Mouse (Mus musculus) forebrain, embryonic 12.5 days (tissue): ENCODE results near the gene Rpp14. TPM values are rescaled to one million over a fixed set of nuclear protein-coding genes. Genes with fewer than 3 reads are reported as not detected.

Experiments used
- ATAC-seq: fragments of 200-750 bp; cut with Nextera tagmentation; 2 replicates; pipeline ENCODE4 v1.8.0; 2017; ENCODE audit warnings: moderate TSS enrichment; ENCODE audit not compliant: low FRiP score
- H3K27ac ChIP-seq: fragments of 300-500 bp; sonication (generic); 2 replicates; pipeline ENCODE4 v1.5.1; 2016; ENCODE audit warnings: mild to moderate bottlenecking
- H3K27me3 ChIP-seq: fragments of 300-500 bp; sonication (generic); 2 replicates; pipeline ENCODE4 v1.6.1; 2016; ENCODE audit warnings: mild to moderate bottlenecking
- H3K36me3 ChIP-seq: fragments of 300-500 bp; sonication (generic); replicated peaks from 2 replicates; pipeline ENCODE4 v1.6.1; 2016; ENCODE audit warnings: mild to moderate bottlenecking
- H3K4me1 ChIP-seq: fragments of 300-500 bp; sonication (generic); 2 replicates; pipeline ENCODE4 v1.6.1; 2016
- H3K4me2 ChIP-seq: fragments of 300-500 bp; sonication (generic); 2 replicates; pipeline ENCODE4 v1.6.1; 2016; ENCODE audit warnings: mild to moderate bottlenecking, moderate library complexity
- H3K4me3 ChIP-seq: fragments of 300-500 bp; sonication (generic); replicated peaks from 2 replicates; pipeline ENCODE4 v1.5.1; 2016; ENCODE audit warnings: mild to moderate bottlenecking
- H3K9ac ChIP-seq: fragments of 300-500 bp; sonication (generic); 2 replicates; pipeline ENCODE4 v1.6.1; 2016; ENCODE audit warnings: mild to moderate bottlenecking
- H3K9me3 ChIP-seq: fragments of 300-500 bp; sonication (generic); 2 replicates; pipeline ENCODE4 v1.6.1; 2016
- WGBS: fragments of 180-500 bp; shearing (Covaris S2); methylation state at CpG from one replicate; pipeline ENCODE4 v1.1.7; 2016; 5-methylcytosine and 5-hydroxymethylcytosine counted together
- polyA plus RNA-seq: library from polyadenylated mRNA; unstranded; fragments of >200 nt; fragmentation: Nextera tagmentation; extraction: Ambion mirVana; gene quantifications from 2 replicates; pipeline ENCODE4 v1.2.1, GENCODE M21; 2016

Gene Rpp14
- polyA plus RNA-seq, 1 experiment from 2014 or later = 53.6 TPM

DNA sequence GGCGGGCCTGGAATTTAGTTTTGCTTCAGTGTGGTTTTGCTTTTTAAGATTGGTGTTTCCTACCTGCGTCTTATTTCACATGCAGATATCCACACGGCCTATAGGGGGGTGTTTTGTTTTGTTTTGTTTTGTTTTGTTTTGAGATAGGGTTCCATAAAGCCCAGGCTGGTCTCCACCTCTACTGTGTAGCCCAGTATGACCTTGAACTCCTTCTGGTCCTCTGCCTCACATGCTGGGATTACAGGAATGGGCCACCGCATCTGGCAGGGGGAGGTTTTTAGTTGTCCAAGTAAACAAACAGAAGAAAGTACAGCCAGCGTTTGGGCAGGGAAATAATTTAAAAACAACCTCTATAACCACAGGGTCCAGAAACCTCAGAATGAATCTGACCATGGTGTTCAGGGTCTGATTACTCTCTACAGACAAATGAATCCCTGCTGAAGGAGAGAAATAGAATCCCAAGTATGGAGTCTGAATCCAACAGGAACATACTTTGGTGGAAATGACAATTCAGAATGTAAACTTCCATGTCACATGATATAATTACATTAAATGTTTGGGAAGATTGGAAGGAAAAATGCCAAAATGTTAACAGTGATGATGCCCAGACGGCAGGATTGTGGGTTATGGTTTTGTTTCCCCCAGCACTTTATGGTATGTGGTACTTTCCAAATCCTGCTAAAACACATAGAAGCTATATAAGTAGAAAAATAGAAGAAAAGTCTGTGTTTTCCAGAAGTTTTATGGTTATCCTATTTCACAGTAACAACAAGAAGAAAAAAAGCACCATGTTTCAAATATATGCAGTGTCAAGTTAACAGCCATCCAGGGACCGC, 44.1 kb downstream of the Rpp14 start:
- Histone ChIP-seq H3K4me1 (no peaks in the 10 kb centered on the region), H3K9ac (no peak overlapping the region), H3K27ac (no peak overlapping the region), H3K27me3 (no peaks in the 10 kb centered on the region), H3K9me3 (no peaks in the 10 kb centered on the region), H3K4me3 (no peak overlapping the region), H3K36me3 (peaks cover 8% of the 10 kb centered on the region; the same call in 1 of the 2 replicates), H3K4me2 (no peak overlapping the region)
- WGBS = 90% methylated on average over 7 of the region's 7 CpGs
- no peak for ATAC-seq

- 80% methylated on average over 5 of the region's 5 CpGs for WGBS
- no peak overlapping the region for H3K9ac ChIP-seq
- peaks cover 17% of the 10 kb centered on the region; the same call in 1 of the 2 replicates for H3K36me3 ChIP-seq
- ATAC-seq = no peak
- no peaks in the 10 kb centered on the region for H3K9me3 ChIP-seq
- H3K4me3 ChIP-seq = no peak overlapping the region
- no peaks in the 10 kb centered on the region for H3K4me1 ChIP-seq
- no peak overlapping the region for H3K27ac ChIP-seq
- H3K4me2 ChIP-seq = no peak overlapping the region
- H3K27me3 ChIP-seq = no peaks in the 10 kb centered on the region
Observed at GRCm38 (mm10) chr14:8127971-8128370, 47.8 kb downstream of the Rpp14 start.

- no peak overlapping the region for H3K9ac ChIP-seq
- no peaks in the 10 kb centered on the region for H3K27me3 ChIP-seq
- peaks cover 16% of the 10 kb centered on the region; the same call in 1 of the 2 replicates for H3K36me3 ChIP-seq
- no peaks in the 10 kb centered on the region for H3K9me3 ChIP-seq
- 89% methylated on average over 8 of the region's 8 CpGs for WGBS
- H3K4me2 ChIP-seq = no peak overlapping the region
- no peaks in the 10 kb centered on the region for H3K4me1 ChIP-seq
- no peak overlapping the region for H3K27ac ChIP-seq
- ATAC-seq = no peak
- H3K4me3 ChIP-seq = no peak overlapping the region
Observed at GRCm38 (mm10) chr14:8132789-8133188, 52.6 kb downstream of the Rpp14 start.

GRCm38 (mm10) chr14:8134234-8134633, 54.1 kb downstream of the Rpp14 start:
- H3K27ac ChIP-seq = no peak overlapping the region
- 75% methylated on average over 2 of the region's 2 CpGs for WGBS
- no peak for ATAC-seq
- no peak overlapping the region for H3K4me2 ChIP-seq
- no peaks in the 10 kb centered on the region for H3K4me1 ChIP-seq
- H3K9ac ChIP-seq = no peak overlapping the region
- H3K27me3 ChIP-seq = no peaks in the 10 kb centered on the region
- no peak overlapping the region for H3K4me3 ChIP-seq
- H3K36me3 ChIP-seq = peaks cover 16% of the 10 kb centered on the region; the same call in 1 of the 2 replicates
- no peaks in the 10 kb centered on the region for H3K9me3 ChIP-seq

DNA sequence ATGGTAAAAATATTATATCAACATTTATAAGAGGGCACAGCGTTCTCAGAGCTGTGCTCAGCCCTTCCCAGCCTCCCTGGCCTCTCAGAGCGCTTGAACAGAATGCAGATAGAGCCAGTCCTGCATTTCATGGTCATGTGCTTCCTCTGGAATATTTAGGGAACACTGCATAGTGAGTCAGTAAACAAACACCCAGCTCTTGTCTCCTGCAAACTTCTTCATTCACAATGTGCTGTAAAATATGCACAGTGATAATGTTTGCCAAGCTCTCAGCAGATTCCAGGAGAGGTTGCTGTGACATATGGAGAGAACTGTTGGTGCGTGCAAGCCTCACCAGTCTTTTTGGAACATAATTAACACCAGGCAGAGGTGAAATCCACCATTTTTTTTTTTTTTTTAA, 55.0 kb downstream of the Rpp14 start:
- 78% methylated on average over 3 of the region's 3 CpGs for WGBS
- no peak overlapping the region for H3K9ac ChIP-seq
- H3K4me3 ChIP-seq = no peak overlapping the region
- no peaks in the 10 kb centered on the region for H3K27me3 ChIP-seq
- H3K36me3 ChIP-seq = peaks cover 16% of the 10 kb centered on the region; the same call in 1 of the 2 replicates
- no peak overlapping the region for H3K27ac ChIP-seq
- peaks cover 9% of the 10 kb centered on the region for H3K4me1 ChIP-seq
- H3K9me3 ChIP-seq = no peaks in the 10 kb centered on the region
- no peak overlapping the region for H3K4me2 ChIP-seq
- ATAC-seq = no peak

DNA sequence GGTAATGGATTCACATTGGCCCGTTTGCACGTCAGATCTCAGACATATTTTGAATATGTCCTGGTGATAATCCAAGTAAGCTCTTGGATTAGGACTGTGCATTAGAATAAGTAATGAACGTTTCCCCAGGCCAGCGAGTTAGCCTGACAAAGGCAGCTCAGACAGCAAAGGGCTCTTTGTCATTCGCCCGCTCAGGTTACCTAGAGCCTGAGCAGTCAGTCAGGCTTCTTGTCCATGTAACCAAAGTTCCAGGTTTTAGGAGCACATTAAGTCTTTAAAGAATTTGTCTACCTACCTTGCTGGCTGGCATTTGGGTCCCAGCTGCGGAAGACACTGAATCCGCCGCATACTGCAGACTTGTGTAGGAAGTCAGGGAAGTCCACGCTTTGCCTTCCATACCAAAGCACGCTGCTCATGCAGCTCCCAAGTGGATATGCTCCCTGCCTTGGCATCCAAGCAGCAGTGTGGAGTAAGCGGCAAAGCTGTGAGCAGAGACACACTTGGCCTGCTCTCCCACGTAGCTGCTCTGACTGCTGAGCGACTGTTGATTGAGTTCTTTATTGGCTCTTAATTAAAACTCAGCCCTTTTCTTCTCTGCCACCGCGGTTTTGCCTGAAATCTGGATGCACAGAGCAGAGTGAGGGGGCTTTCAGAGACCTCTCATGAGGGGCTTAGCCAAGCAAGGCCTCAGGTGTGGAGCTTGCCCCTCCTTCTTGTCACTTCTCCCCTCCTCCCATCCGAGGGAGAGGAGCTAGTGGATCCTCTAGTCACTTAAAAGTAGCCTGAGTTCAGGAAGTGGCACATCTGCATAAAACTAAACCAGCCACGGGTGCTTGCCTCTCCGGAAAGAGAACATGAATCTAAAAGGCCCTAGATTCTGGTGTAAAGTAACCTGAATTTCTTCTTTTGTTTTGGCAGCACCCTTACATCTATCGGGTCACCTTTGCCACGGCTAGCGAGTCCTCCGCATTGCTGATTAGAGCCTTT, 59.9 kb downstream of the Rpp14 start:
- peaks cover 12% of the 10 kb centered on the region for H3K4me1 ChIP-seq
- no peak overlapping the region for H3K9ac ChIP-seq
- H3K27me3 ChIP-seq = no peaks in the 10 kb centered on the region
- H3K36me3 ChIP-seq = peaks cover 24% of the 10 kb centered on the region
- H3K4me2 ChIP-seq = no peak overlapping the region
- peak overlapping the region; percentile 38; the same call in 1 of the 2 replicates for H3K27ac ChIP-seq
- no peak; the same call in 1 of the 2 replicates for ATAC-seq
- H3K4me3 ChIP-seq = no peak overlapping the region
- WGBS = 27% methylated on average over 23 of the region's 23 CpGs
- no peaks in the 10 kb centered on the region for H3K9me3 ChIP-seq

- Histone ChIP-seq H3K27ac (no peak overlapping the region), H3K4me1 (peaks cover 12% of the 10 kb centered on the region), H3K4me3 (no peak overlapping the region), H3K4me2 (no peak overlapping the region), H3K36me3 (peaks cover 26% of the 10 kb centered on the region), H3K27me3 (no peaks in the 10 kb centered on the region), H3K9me3 (no peaks in the 10 kb centered on the region), H3K9ac (no peak overlapping the region)
- ATAC-seq = no peak
- WGBS = 51% methylated on average over 2 of the region's 2 CpGs
Observed at GRCm38 (mm10) chr14:8141131-8141530, 61.0 kb downstream of the Rpp14 start.

Other genes with a start within 250 kb of the Rpp14 start
- 0.42 TPM in 1 of 2 replicates, not detected in the other for gene Gm45521, start 123.1 kb upstream of the Rpp14 start, polyA plus RNA-seq
- gene Dnase1l3, start 85.8 kb upstream of the Rpp14 start, polyA plus RNA-seq = not detected in 2 replicates
- gene Abhd6, start 77.5 kb upstream of the Rpp14 start, polyA plus RNA-seq = 18.8 and 21.4 TPM in 2 replicates
- 30.3 and 34.5 TPM in 2 replicates for gene Pxk, start 17.8 kb downstream of the Rpp14 start, polyA plus RNA-seq
- gene Pdhb, start 92.7 kb downstream of the Rpp14 start, polyA plus RNA-seq = 199 and 211 TPM in 2 replicates
- gene Kctd6, start 133.8 kb downstream of the Rpp14 start, polyA plus RNA-seq = 6.7 and 14.8 TPM in 2 replicates
- 0.21 TPM in 1 of 2 replicates, not detected in the other for gene Acox2, start 179.0 kb downstream of the Rpp14 start, polyA plus RNA-seq
- 0.43 and 0.60 TPM in 2 replicates for gene Fam107a, start 237.7 kb downstream of the Rpp14 start, polyA plus RNA-seq